Mouse (Mus musculus): ENCODE results near the gene Cryab. TPM values are rescaled to one million over a fixed set of nuclear protein-coding genes. Genes with fewer than 3 reads are reported as not detected.
A peak's percentile ranks its signal among the peaks of the same experiment; 100 is the strongest.

Cryab gene
- polyA plus RNA-seq, 1 experiment: 155 TPM

DNA sequence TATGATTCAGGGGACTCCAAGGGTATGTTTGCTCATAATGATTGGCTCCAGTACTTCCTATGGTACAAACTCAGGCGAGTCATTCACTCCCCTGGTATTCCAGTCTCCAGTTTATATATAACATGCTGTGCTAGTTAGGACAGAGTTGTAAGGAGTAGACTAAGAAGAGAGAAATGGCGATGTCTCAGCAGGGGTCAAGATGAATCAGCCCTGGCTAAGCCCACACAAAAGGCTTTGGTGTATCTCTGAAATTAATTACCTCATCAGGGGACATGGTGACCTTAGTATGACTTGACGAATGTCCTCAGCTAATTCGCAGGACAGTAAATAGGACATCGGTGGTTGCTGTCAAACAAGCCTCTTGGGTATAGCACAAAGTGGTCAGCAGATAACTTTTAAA is 5.6 kb downstream of the Cryab start:
- Histone ChIP-seq H3K4me3 (ENCODE audit: insufficient read depth, low read length) (no peak overlapping the region), H3K27ac (ENCODE audit: insufficient read depth, low read length) (no peak overlapping the region), H3K4me1 (ENCODE audit: control insufficient read depth, insufficient read depth, low read length) (peaks cover 8% of the 10 kb centered on the region)
- TF ChIP-seq CTCF (IDR thresholded peaks at IDR 0.05; ENCODE audit: borderline replicate concordance, insufficient read depth, low read length) (no peak), POLR2A (IDR thresholded peaks at IDR 0.05; ENCODE audit: low read depth, low read length) (no peak)

DNA sequence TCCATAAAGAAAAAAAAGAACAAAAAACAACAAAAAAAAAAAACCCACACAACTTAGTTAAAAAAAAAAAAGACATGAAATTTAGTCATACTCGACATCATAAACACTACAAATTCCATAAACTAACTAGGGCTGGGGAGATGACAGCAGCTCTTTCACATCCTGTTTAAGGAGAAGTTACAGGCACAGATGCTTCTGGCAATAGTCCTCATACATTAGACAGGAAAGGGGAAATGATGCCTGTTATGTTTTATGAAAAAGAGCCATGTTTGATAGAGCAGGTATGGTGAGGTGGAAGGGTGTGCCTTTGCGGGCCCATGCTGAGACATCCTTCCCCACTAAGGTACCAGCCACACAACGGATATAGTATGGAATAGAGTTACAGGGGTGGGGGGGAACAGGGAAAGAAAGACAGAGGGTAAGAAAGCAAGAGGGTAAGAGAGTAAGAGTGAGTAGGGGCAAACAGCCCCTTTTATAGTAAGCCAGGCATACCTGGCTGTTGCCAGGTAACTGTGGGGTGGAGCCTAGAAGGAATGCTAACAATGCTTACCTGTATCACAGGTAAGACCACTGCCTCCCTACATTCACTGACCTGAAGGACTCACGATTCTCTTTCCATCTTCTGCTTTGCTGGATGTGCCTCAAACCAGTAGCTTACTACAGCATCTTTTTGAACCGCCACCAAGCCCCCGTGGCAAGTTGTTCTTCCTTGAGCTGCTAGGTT is 10.6 kb downstream of the Cryab start:
- Histone ChIP-seq H3K4me1 (ENCODE audit: control insufficient read depth, insufficient read depth, low read length) (no peaks in the 10 kb centered on the region; the same call in 1 of the 2 replicates), H3K27ac (ENCODE audit: insufficient read depth, low read length) (no peak overlapping the region), H3K4me3 (ENCODE audit: insufficient read depth, low read length) (no peak overlapping the region)
- no peak for TF ChIP-seq POLR2A (IDR thresholded peaks at IDR 0.05; ENCODE audit: low read depth, low read length)
- TF ChIP-seq CTCF (IDR thresholded peaks at IDR 0.05; ENCODE audit: borderline replicate concordance, insufficient read depth, low read length): no peak

DNA sequence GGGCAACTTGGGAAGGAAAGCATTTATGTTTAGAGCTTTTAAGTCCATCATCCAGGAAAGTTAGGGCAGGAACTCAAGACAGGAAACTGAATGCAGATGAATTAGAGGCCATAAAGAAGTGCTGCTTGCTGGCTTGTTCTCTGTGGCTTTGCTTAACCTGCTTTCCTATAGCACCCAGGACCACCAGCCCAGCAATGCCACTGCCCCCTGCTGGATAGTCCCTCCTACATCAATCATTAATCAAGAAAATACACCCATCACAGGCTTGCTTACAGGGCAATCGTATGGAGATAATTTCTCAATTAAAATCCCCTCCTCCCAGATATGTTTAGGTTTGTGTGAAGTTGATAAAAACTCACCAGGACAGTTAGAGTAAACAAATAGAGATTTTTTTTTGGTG is 12.2 kb downstream of the Cryab start:
- TF ChIP-seq POLR2A (IDR thresholded peaks at IDR 0.05; ENCODE audit: low read depth, low read length) (no peak), CTCF (IDR thresholded peaks at IDR 0.05; ENCODE audit: borderline replicate concordance, insufficient read depth, low read length) (peak; percentile 45; the same call in 1 of the 2 replicates)
- H3K4me1 ChIP-seq (ENCODE audit: control insufficient read depth, insufficient read depth, low read length): no peaks in the 10 kb centered on the region
- no peak overlapping the region for H3K27ac ChIP-seq (ENCODE audit: insufficient read depth, low read length)
- H3K4me3 ChIP-seq (ENCODE audit: insufficient read depth, low read length): no peak overlapping the region

DNA sequence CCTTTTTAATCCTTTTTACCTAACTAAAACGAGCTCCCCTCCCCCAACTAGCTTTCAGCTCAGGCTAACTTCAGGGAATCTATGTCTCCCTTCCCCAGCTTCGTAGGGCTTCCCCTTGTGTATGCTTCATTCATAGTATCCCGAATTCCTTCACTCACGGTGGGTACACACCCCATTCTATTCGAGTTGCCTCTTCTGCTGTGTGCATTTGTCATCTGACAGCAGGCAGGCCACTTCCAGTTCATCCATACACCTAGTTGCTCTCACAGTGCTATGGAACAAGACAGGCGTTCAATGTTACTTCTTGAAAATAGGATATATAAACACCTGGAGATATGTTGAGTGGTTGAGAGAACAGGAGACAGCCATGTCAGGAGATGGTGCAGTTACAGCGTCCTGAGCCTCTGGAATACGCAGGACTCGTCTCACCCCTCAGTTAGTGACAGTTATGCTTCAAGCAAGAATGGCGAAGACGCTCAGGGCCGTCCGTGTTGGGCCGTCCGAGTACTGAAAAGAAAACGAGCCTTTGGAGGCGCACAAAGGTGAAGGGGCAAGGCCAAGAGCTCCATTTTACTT is 16.5 kb downstream of the Cryab start:
- peak overlapping the region; percentile 77 for H3K4me3 ChIP-seq (ENCODE audit: insufficient read depth, low read length)
- TF ChIP-seq POLR2A (IDR thresholded peaks at IDR 0.05; ENCODE audit: low read depth, low read length) (no peak; the same call in 1 of the 2 replicates), CTCF (IDR thresholded peaks at IDR 0.05; ENCODE audit: borderline replicate concordance, insufficient read depth, low read length) (no peak)
- H3K4me1 ChIP-seq (ENCODE audit: control insufficient read depth, insufficient read depth, low read length): peaks cover 2% of the 10 kb centered on the region; the same call in 1 of the 2 replicates
- 0 out of 2 replicates have a peak overlapping the region, but pooled peaks have one; percentile 2 for H3K27ac ChIP-seq (ENCODE audit: insufficient read depth, low read length)

DNA sequence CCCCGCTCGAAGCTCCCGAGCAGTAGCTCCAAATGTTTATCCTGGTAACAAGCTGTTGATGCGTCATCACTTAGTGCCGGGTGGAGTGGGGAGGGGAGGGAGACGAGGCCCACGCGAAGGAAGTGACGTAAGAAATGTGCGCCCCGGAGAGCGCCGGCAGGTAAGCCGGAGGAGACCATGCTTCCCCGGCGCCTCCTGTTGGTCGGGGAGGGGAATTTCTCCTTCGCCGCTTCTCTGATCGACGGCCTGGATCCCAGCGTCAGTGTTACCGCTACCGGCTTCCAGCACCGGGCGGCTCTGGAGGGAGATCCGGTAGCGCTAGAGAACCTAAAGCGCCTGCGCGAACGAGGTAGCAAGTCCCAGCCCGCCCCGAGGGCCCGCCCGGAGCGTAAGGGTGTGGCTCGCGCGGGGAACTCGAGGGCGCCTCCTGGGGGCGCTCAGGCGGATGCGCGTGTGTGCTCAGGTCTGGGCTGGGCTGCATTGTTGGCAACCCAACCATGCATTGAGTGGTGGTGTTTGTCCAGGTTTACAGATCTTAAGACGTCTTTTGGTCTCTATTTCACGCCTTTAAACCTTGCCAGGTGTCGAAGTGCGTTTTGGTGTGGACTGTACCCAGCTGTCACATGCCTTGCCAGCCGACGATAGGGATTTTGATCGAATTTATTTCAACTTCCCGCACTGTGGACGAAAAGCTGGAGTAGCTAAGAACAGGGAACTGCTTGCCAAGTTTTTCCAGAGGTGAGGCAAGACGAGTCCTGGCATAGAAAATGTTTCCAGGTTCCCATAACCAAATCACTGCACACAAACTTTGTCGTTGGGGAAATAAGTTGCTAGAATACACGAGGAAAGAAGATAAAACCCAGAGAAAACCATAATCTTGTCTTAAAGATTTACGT is 17.2 kb downstream of the Cryab start, which contains the start of gene Fdxacb1:
Fdxacb1 (plus strand) TSS at position 130 of the 896 bp plus-strand sequence.
- Histone ChIP-seq H3K4me3 (ENCODE audit: insufficient read depth, low read length) (peak within 1 kb of the TSS; percentile 77), H3K4me1 (ENCODE audit: control insufficient read depth, insufficient read depth, low read length) (peaks cover 2% of the 10 kb centered on the region; the same call in 1 of the 2 replicates), H3K27ac (ENCODE audit: insufficient read depth, low read length) (peak within 1 kb of the TSS; percentile 90)
- TF ChIP-seq CTCF (IDR thresholded peaks at IDR 0.05; ENCODE audit: borderline replicate concordance, insufficient read depth, low read length) (peak; percentile 54; the same call in 1 of the 2 replicates), POLR2A (IDR thresholded peaks at IDR 0.05; ENCODE audit: low read depth, low read length) (peak; percentile 75)

DNA sequence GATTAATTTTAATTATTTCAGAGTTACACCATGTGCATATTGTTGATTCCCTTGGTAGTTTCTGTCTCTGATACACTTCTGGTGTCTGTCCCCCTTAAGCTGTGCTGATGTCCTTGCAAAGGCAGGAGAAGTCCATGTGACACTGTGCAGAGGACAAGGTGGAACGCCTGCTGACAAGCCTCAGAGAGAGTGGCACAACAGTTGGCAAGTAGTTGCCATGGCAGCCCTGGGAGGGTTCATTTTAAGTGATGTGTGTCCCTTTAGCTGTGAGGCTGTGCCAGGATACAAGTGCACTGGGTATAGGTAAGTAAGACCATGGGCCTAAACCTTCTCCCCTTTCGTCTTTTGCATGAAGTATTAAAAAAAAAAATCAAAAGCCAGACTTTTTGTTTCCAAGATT is 18.9 kb downstream of the Cryab start:
- no peak overlapping the region for H3K4me3 ChIP-seq (ENCODE audit: insufficient read depth, low read length)

DNA sequence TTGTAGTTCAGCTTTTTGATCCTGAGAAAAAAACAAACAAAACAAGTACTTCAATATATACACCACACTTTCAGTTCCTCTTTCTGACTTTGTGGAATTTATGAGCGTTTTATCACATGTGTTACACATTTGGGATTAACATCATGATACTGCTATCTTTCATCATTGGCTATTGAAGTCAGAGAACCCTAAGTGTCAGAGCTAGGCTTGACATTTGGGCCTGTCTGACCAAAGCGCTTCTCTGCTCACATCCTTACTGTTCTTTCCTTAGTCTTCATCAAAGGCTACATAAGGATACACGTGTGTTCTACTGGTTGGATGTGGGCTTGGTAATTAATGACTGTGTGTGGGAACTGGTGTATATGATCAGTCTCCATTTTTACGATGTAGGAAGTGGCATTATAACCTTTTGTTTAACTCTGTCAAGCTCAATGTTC is 22.9 kb downstream of the Cryab start:
- H3K4me3 ChIP-seq (ENCODE audit: insufficient read depth, low read length): peak overlapping the region; percentile 19
- no peak for TF ChIP-seq CTCF (IDR thresholded peaks at IDR 0.05; ENCODE audit: borderline replicate concordance, insufficient read depth, low read length)
- TF ChIP-seq POLR2A (IDR thresholded peaks at IDR 0.05; ENCODE audit: low read depth, low read length): no peak
- no peak overlapping the region for H3K27ac ChIP-seq (ENCODE audit: insufficient read depth, low read length)
- H3K4me1 ChIP-seq (ENCODE audit: control insufficient read depth, insufficient read depth, low read length): peaks cover 8% of the 10 kb centered on the region

More for the DNA sequence above, 18.9 kb downstream of the Cryab start:
- peaks cover 6% of the 10 kb centered on the region for H3K4me1 ChIP-seq (ENCODE audit: control insufficient read depth, insufficient read depth, low read length)
- H3K27ac ChIP-seq (ENCODE audit: insufficient read depth, low read length): no peak overlapping the region
- TF ChIP-seq POLR2A (IDR thresholded peaks at IDR 0.05; ENCODE audit: low read depth, low read length) (no peak), CTCF (IDR thresholded peaks at IDR 0.05; ENCODE audit: borderline replicate concordance, insufficient read depth, low read length) (no peak)

DNA sequence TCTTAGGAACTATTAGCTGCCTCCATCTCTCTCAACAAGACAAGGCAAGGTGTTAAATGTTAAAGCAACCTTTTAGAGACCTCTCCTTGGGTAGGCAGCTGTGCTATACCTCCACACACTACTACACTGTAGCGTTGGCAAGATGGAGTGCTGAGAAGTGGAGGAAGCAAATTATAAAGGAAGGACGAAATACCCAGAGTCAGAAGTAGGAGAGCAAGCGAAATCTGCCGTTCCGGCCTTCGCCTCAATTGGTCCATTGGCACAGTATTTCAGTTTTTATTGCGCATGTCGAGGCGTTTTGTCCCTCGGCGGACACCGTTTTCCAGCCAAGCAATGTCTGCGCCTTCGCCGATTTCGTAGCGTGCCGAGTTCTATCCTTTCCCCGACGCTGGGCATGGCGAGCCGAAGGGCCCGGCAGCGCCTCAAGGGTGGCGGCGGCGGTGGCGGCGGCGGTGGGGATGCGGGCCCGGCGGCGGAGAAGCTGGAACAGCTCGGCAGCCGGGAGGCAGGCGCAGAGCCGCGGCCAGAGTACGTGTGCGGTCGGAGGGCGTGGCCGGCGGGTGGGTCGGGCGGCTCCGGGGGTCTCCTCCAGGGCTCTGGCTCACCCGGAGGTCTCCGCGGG is 24.0 kb downstream of the Cryab start, which contains the start of the genes Alg9 and 1110032A03Rik:
Alg9 (plus strand) TSS at position 29 of the 622 bp plus-strand sequence.
1110032A03Rik (minus strand) TSS at position 530 of the 622 bp plus-strand sequence.
- TF ChIP-seq CTCF (IDR thresholded peaks at IDR 0.05; ENCODE audit: borderline replicate concordance, insufficient read depth, low read length) (no peak), POLR2A (IDR thresholded peaks at IDR 0.05; ENCODE audit: low read depth, low read length) (peak; percentile 82)
- H3K4me1 ChIP-seq (ENCODE audit: control insufficient read depth, insufficient read depth, low read length): peaks cover 8% of the 10 kb centered on the region
- peak within 1 kb of the TSS; percentile 66 for H3K4me3 ChIP-seq (ENCODE audit: insufficient read depth, low read length)
- H3K27ac ChIP-seq (ENCODE audit: insufficient read depth, low read length): peak within 1 kb of the TSS; percentile 41; the same call in 1 of the 2 replicates

Data from embryonic fibroblast, embryonic 13.5 days (primary cell).